Mouse (Mus musculus) urinary bladder, adult 2 months (tissue): ENCODE results near the gene Agap1. TPM values are rescaled to one million over a fixed set of nuclear protein-coding genes. Genes with fewer than 3 reads are reported as not detected.

ENCODE experiments used
- DNase-seq: peaks from one replicate; pipeline ENCODE4 v3.0.0; 2022; ENCODE audit warnings: low spot score
- polyA plus RNA-seq: library from polyadenylated mRNA; depleted of rRNA; stranded (reverse); fragments of >200 nt; gene quantifications from 2 replicates; pipeline ENCODE4 v1.2.3, GENCODE M21; 2012

Agap1 gene
- polyA plus RNA-seq, 1 experiment = 11.3 TPM

- no peak for DNase-seq
Observed at GRCm38 (mm10) chr1:89616556-89616955, 161.9 kb downstream of the Agap1 start.

GRCm38 (mm10) chr1:89617336-89617735, 162.7 kb downstream of the Agap1 start:
- no peak for DNase-seq

GRCm38 (mm10) chr1:89619963-89620362, 165.4 kb downstream of the Agap1 start:
- DNase-seq = no peak

- DNase-seq = no peak
Observed at GRCm38 (mm10) chr1:89621014-89621791, 166.6 kb downstream of the Agap1 start.

GRCm38 (mm10) chr1:89621952-89622351, 167.3 kb downstream of the Agap1 start:
- DNase-seq = peak; percentile 38

GRCm38 (mm10) chr1:89622801-89623200, 168.2 kb downstream of the Agap1 start:
- no peak for DNase-seq

- DNase-seq = no peak
Observed at GRCm38 (mm10) chr1:89625312-89625711, 170.7 kb downstream of the Agap1 start.

GRCm38 (mm10) chr1:89625967-89626366, 171.4 kb downstream of the Agap1 start:
- no peak for DNase-seq

- DNase-seq = no peak
Observed at GRCm38 (mm10) chr1:89626940-89627339, 172.3 kb downstream of the Agap1 start.

- no peak for DNase-seq
Observed at GRCm38 (mm10) chr1:89627650-89628049, 173.0 kb downstream of the Agap1 start.

GRCm38 (mm10) chr1:89630836-89631235, 176.2 kb downstream of the Agap1 start:
- DNase-seq = no peak

- DNase-seq = no peak
Observed at GRCm38 (mm10) chr1:89631747-89632146, 177.1 kb downstream of the Agap1 start.

GRCm38 (mm10) chr1:89634055-89634454, 179.4 kb downstream of the Agap1 start:
- no peak for DNase-seq

- DNase-seq = no peak
Observed at GRCm38 (mm10) chr1:89635131-89635530, 180.5 kb downstream of the Agap1 start.

- DNase-seq = no peak
Observed at GRCm38 (mm10) chr1:89637670-89638069, 183.1 kb downstream of the Agap1 start.

- DNase-seq = no peak
Observed at GRCm38 (mm10) chr1:89643445-89644100, 189.0 kb downstream of the Agap1 start.

- no peak for DNase-seq
Observed at GRCm38 (mm10) chr1:89644120-89644519, 189.5 kb downstream of the Agap1 start.

- no peak for DNase-seq
Observed at GRCm38 (mm10) chr1:89646326-89647018, 191.9 kb downstream of the Agap1 start.

GRCm38 (mm10) chr1:89647505-89647904, 192.9 kb downstream of the Agap1 start:
- DNase-seq = no peak

- no peak for DNase-seq
Observed at GRCm38 (mm10) chr1:89650557-89650956, 196.0 kb downstream of the Agap1 start.

GRCm38 (mm10) chr1:89656167-89656566, 201.6 kb downstream of the Agap1 start:
- no peak for DNase-seq

GRCm38 (mm10) chr1:89656643-89657321, 202.2 kb downstream of the Agap1 start:
- no peak for DNase-seq
